Mouse (Mus musculus) cerebellum, adult 2 months (tissue): ENCODE results near the gene Dio2. TPM values are rescaled to one million over a fixed set of nuclear protein-coding genes. Genes with fewer than 3 reads are reported as not detected.
A peak's percentile ranks its signal among the peaks of the same experiment; 100 is the strongest.

Source experiments
- DNase-seq, 2 experiments: peaks; one replicate each; pipeline ENCODE4 v3.0.0; 2021
- H3K27ac ChIP-seq: fragments of 200-500 bp; 2 replicates; pipeline ENCODE4 v1.5.1; 2012; ENCODE audit warnings: low read length, control low read depth, inconsistent platforms; ENCODE audit not compliant: insufficient read depth
- H3K27me3 ChIP-seq: fragments of 200-500 bp; 2 replicates; pipeline ENCODE4 v1.6.1; 2012; ENCODE audit warnings: inconsistent platforms, mild to moderate bottlenecking, low read length, moderate library complexity; ENCODE audit not compliant: control insufficient read depth, insufficient read depth
- H3K4me1 ChIP-seq: fragments of 200-500 bp; 2 replicates; pipeline ENCODE4 v1.6.1; 2011; ENCODE audit warnings: low read length; ENCODE audit not compliant: control insufficient read depth, insufficient read depth
- H3K4me3 ChIP-seq: fragments of 200-500 bp; replicated peaks from 2 replicates; pipeline ENCODE3; 2011; ENCODE audit warnings: mild to moderate bottlenecking, low read depth, low read length, control low read depth; ENCODE audit not compliant: insufficient read depth
- CTCF ChIP-seq: fragments of 200-500 bp; IDR thresholded peaks from 2 replicates; pipeline ENCODE4 v1.5.1; 2011; ENCODE audit warnings: low read depth, mild to moderate bottlenecking, control low read depth, low read length, moderate library complexity, borderline replicate concordance; ENCODE audit not compliant: insufficient read depth
- POLR2A ChIP-seq: fragments of 200-500 bp; IDR thresholded peaks from 2 replicates; pipeline ENCODE4 v1.6.1; 2011; ENCODE audit warnings: low read length, control low read depth, borderline replicate concordance; ENCODE audit not compliant: insufficient read depth
- WGBS: fragments of 180-500 bp; shearing (Covaris S2); methylation state at CpG from one replicate; pipeline ENCODE4 v1.1.7; 2018; 5-methylcytosine and 5-hydroxymethylcytosine counted together
- polyA plus RNA-seq: library from polyadenylated mRNA; depleted of rRNA; stranded (reverse); fragments of >200 nt; gene quantifications from 2 replicates; pipeline ENCODE4 v1.2.3, GENCODE M21; 2012

The Dio2 gene
- polyA plus RNA-seq, 1 experiment, result 12.4 TPM

DNA sequence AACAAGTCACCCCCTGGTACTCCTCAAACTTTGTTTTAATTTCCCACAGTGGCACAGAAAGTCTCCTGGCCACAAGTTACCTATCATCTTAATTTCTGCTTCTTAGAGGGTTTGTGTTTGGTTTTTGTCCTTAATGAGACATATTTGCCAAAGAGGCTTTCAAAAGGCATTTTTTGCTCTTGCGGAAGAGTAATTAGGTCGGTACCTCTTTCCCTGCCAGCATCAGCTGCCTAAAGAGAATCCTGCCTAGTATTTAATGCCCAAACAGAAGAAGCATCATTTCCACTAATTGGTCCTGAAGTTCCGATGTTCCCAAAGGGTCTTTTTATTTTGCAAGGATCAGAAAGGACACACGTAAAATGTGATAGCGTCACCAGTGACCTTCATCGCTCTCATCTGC lies 4.5 kb downstream of the Dio2 start:
- WGBS, result 56% methylated on average over 6 of the region's 6 CpGs
- TF ChIP-seq POLR2A (no peak), CTCF (no peak)
- DNase-seq, result peak in 1 of 2 experiments; percentile 22
- Histone ChIP-seq H3K27ac (no peak overlapping the region), H3K4me3 (no peak overlapping the region), H3K4me1 (no peaks in the 10 kb centered on the region; the same call in 1 of the 2 replicates), H3K27me3 (no peaks in the 10 kb centered on the region)

DNA sequence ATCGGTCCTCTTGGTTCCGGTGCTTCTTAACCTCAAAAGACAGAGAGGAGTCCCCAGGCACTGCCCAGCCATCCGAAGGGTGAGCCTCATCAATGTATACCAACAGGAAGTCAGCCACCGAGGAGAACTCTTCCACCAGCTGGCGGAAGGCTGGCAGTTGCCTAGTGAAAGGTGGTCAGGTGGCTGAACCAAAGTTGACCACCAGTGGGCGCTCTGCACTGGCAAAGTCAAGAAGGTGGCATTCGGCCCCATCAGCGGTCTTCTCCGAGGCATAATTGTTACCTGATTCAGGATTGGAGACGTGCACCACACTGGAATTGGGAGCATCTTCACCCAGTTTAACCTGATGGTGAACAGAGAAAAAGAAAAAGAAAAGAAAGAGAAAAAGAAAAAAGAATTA lies 8.6 kb downstream of the Dio2 start:
- H3K4me1 ChIP-seq, result no peaks in the 10 kb centered on the region; the same call in 1 of the 2 replicates
- DNase-seq, result peak; percentile 54 to 65
- H3K27me3 ChIP-seq, result no peaks in the 10 kb centered on the region
- TF ChIP-seq CTCF, result peak; percentile 57; the same call in 1 of the 2 replicates
- TF ChIP-seq POLR2A, result no peak
- WGBS, result 62% methylated on average over 10 of the region's 10 CpGs
- H3K27ac ChIP-seq, result no peak overlapping the region
- no peak overlapping the region for H3K4me3 ChIP-seq

DNA sequence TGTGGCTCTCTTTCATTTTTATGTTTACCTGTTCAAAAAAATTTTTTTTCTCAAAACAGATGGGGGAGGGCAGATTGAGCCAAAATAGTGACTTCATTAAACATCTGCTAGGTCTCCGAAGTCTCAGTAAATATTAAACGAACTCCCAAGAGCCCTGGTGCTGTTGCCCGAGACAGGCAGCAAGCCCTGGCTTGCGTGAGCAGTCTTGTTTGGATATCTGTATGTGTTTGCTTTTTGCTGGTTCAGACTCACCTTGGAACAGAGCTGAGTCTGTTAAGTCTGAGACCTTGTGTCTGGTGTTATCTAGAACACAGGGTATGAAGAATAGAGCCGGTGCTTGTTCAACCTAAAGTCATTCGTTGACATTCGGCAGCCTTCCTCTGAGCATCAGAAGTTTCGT lies 13.1 kb downstream of the Dio2 start:
- no peak for DNase-seq
- H3K27me3 ChIP-seq, result no peaks in the 10 kb centered on the region
- 88% methylated on average over 8 of the region's 8 CpGs for WGBS
- H3K27ac ChIP-seq, result no peak overlapping the region
- TF ChIP-seq CTCF (no peak), POLR2A (no peak)
- no peaks in the 10 kb centered on the region for H3K4me1 ChIP-seq
- H3K4me3 ChIP-seq, result no peak overlapping the region

DNA sequence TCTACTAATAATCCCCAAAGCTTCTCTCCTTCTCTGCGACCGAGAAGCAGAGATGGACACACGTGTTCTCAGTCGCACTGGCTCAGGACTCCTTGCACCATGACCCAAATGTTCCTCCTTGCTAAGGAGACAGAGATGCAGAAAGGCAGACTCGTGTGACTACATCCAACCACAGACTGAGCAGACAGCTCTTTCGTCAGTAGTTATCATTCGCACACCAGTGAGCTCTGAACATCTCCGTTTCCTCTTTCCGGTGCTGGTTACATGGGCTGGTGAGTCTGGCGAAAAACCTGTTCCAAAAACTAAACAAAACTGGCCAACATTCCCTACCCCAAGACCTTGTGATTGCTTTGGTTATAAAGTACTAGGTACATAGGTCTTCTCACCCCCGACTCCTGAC lies 13.6 kb downstream of the Dio2 start:
- H3K4me1 ChIP-seq, result no peaks in the 10 kb centered on the region
- 70% methylated on average over 11 of the region's 11 CpGs for WGBS
- TF ChIP-seq CTCF (no peak), POLR2A (no peak)
- H3K27me3 ChIP-seq, result no peaks in the 10 kb centered on the region
- H3K27ac ChIP-seq, result no peak overlapping the region
- no peak overlapping the region for H3K4me3 ChIP-seq
- DNase-seq, result no peak

DNA sequence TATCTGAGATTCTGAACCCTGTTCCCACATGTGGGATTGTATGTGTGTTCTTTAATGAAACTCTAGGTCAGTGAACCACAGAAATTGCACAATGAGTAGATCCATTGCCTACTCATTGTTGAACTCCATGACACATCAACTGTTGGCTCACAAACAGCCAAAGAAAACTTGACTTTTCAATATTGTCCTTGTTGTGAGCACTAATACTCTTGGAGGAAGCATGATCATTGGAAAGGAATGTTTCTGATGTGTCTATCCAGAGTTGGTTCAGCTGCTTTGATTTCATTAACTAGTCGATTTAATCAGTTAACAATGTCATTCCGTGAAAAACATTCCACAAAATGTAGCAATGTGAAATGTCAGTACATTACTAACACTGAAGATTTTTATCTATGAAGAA lies 44.1 kb downstream of the Dio2 start:
- no peaks in the 10 kb centered on the region for H3K27me3 ChIP-seq
- H3K27ac ChIP-seq, result no peak overlapping the region
- no peak overlapping the region for H3K4me3 ChIP-seq
- TF ChIP-seq CTCF (no peak), POLR2A (no peak)
- 91% methylated on average over 2 of the region's 2 CpGs for WGBS
- no peak for DNase-seq
- H3K4me1 ChIP-seq, result no peaks in the 10 kb centered on the region
